Mouse (Mus musculus): ENCODE results near the gene Tnk1.
A peak's percentile ranks its signal among the peaks of the same experiment; 100 is the strongest.
"Not testable (repeated sequence)": the region's sequence is repeated elsewhere in the genome, so short reads cannot be mapped to it uniquely, and the experiment has no call there.

The Tnk1 gene

DNA sequence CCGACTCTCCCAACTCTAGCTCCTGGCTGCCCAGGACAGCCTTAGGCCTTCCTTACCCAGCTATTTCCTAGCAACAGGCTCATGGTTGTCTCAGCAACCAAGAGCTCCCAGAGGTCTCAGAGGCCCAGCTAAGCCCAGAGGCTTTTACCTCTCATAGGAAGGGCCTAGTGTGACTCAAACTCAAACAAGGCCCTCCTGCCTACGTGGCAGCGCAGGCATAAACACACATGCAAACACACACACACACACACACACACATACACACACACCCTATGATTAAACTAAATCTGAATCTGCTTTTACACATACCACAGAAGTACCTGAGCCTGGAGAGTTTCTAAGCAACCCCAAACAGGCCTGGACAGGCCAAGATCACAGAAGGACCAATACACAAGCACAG lies 19.9 kb upstream of the Tnk1 start:
- DNase-seq: no peak

DNA sequence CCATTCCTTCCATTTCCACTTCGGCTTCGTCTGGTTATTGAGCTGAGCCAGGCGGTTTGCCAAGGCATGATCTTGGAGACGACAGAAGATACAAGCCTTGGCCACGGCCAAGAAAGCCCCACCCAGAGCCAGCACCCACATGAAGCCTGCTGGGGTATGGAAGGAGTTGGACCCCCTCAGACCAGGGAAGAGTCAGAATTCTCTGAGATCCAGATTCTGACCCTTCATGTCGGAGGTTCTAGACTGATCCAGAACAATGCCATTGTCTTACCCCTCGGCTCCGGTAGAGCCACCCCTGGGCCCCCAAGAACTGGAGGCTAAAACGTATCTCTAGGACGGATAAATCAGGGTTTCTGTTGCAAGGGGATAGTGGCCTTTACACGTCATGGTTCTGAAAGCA lies 19.3 kb upstream of the Tnk1 start, which contains the start of gene Tmem95:
Gene Tmem95 (minus strand): TSS at position 141 of the 400 bp plus-strand sequence.
- DNase-seq: no peak

DNA sequence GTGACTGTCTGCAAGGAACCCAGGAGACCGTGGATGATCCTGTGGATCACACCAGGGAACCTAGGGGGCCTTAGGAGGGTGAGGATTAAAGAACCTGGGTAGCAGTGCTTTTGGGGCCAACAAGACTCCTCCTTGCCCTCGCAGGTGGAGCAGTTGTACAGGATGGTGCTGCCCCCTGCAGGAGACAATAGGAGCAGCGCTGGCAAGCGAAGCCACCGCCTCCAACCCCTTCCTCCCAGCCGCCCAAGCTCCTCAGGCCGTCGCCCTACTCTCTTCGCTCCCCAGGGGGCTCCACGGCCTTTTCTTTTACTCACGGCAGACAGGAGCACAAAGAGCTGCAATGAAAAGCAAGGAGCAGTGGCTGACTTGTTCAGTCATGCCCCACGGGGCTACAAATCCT lies 18.3 kb upstream of the Tnk1 start:
- peak; percentile 84 to 88 for DNase-seq

DNA sequence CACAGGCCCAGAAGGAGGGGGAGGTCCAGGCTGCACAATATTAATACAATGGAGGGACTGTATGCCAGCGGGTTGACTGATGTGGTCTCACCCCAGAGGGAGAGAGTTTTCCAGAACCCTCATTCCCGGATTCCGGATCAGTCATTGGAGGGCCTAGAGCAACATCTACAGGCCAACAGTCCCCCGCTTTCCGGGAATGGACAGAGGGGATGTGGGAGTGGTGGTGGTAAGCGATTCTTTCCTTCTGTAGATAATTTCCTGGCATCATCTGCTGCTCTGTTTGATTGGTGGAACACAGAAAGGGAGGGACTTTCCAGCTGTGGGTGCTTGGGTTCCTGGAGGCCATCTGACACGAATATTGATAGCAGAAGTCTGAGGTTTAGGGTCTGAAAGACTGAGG lies 17.7 kb upstream of the Tnk1 start:
- DNase-seq: no peak

- DNase-seq: no peak
Observed at GRCm38 (mm10) chr11:69872451-69872850, 13.9 kb upstream of the Tnk1 start.

DNA sequence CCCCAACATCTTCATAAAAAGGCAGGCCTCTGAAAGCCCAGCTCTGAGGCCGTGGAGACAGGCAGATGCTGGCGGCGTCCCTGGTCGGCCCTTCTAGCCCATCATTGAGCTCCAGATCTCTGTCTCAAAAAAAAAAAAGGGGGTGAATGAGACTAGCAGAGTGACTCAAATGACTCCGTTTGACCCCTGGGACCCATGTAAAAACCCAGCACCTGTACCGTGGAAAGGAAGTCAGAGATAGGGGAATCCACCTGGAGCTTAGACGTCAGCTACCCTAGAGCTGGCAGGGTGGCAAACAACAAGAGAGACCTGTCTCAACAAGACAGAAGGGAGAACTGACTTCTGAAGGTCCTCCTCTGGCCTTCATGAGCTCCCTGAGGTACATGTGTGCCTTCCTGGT lies 13.3 kb upstream of the Tnk1 start:
- DNase-seq: no peak

GRCm38 (mm10) chr11:69870289-69871069 lies 11.9 kb upstream of the Tnk1 start:
- DNase-seq: no peak

GRCm38 (mm10) chr11:69867335-69867734 lies 8.8 kb upstream of the Tnk1 start:
- no peak for DNase-seq

DNA sequence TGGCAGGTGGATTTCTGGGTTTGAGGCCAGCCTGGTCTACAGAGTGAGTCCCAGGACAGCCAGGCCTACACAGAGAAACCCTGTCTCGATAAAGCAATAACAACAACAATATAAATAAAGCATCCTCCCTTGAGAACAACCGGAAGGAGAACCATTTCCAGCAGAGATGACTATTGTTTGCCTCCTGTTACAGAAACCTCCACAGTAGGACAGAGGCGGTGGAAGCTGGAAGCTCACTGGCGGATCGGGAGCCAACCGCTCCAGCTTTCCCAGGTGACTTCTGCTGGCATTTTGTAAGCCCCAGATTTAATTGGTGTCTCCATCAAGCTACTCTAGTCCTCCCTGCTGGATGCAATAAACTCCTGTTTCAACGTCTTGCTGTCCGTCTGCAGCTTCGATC lies 7.0 kb upstream of the Tnk1 start:
- DNase-seq: no peak

DNA sequence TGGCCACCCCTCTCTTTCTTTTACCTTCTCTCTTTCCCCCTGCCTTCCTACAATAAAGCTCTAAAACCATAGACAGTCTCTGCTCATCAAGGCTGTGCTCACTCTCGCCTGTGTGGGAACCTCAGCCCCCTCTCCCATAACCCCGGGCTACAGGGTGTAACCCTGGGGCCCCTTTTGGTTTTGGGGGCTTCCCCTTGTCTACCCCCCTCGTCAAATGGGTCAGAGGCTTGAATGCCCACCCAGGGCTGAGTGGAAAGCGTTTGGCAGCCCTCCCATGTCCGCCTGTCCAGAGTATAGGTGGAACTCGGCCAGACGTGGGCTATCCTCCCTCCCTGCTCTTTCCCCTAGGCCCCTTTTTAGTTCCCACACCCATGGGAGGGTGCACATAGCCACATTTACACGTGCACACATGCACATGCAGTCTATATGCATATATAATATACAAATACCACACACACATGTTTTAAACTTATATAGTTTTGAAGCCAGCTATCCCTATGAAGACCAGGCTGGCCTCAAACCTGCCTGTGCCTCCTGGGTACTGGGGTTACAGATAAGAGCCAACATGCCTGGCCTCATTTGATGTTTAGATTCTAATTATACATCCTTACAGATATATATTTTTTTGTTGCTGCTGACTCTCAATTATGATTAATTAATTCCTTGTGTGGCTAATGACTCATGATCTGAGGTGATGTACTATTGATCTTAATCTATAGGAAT lies 5.8 kb upstream of the Tnk1 start:
- no peak for DNase-seq

DNA sequence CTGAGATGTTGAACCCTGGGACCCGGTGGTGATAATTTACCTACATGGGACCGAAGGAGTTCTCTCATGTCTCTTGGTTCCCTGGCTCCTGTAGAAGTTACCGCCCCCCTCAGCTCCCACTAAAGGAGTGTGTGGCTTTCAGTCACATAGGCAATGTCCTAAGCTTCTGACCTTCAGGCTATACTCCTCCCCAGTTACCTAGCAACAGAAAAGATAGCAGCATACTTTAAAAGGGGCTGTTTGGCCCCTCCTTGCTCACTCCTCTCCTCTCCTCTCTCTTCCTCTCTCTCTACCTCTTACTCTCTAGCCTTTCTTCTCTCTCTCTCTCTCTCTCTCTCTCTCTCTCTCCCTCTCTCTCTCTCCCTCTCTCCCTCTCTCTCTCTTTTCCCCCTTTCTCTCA lies 5.2 kb upstream of the Tnk1 start:
- not testable (repeated sequence) for DNase-seq

DNA sequence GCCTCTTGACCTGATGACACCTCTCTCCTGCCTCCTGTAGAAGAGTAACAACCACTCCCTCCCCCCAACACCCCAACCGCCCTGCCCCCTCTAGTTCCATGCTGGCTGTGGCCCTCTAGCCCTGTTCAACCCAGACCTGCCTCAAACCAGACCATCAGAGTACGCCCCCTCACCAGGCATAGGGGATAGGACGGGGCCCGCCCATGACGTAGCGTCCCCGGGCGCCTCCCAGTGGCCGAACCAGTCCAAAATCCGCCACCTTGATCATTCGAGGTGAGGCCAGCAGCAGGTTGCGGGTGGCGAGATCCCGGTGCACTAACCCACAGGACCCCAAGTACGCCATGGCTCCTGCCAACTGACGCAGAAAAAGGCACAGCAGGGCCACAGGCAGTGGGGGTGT lies 3.2 kb downstream of the Tnk1 start:
- DNase-seq: peak; percentile 60 to 65

DNA sequence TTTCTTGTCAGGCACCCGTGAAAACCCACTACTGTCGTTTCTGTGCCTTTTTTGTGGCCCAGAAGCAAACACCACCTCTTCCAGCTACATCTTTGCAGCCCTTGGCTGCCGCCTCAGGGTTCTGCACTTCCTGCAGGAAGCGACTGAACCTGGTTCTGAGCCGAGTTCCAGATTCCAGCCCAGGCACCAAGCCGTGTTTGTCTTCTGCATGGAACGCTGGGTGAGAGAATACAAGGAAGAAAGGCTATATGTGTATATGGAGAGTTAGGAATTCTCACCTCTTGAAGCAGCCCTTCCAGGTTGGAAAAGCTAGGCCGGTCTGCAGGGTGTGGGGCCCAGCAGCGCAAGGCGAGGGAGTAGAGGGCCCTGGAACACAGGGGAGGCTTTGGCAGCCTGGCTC lies 3.9 kb downstream of the Tnk1 start:
- DNase-seq: no peak

DNA sequence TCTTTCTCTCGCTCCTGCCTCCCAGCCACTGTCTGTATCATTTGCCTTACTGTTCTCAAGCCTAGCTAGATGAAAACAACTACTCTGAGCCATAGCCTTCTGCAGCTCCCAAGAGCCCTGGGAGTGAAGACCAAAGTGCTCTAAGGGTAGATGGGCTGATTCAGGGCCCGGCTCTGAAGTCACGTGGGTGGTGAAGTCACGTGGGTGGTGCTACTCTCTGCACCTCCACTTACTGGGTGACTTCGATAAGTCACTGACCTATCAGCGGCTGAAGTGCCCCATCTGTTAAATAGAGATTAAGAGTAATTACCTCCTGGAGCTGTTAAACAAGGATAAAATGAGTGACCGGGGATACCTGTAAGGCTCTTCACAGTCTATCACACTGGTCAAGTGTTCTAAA lies 4.5 kb downstream of the Tnk1 start:
- no peak for DNase-seq

- DNase-seq: no peak
Observed at GRCm38 (mm10) chr11:69850754-69851153, 7.8 kb downstream of the Tnk1 start.

DNA sequence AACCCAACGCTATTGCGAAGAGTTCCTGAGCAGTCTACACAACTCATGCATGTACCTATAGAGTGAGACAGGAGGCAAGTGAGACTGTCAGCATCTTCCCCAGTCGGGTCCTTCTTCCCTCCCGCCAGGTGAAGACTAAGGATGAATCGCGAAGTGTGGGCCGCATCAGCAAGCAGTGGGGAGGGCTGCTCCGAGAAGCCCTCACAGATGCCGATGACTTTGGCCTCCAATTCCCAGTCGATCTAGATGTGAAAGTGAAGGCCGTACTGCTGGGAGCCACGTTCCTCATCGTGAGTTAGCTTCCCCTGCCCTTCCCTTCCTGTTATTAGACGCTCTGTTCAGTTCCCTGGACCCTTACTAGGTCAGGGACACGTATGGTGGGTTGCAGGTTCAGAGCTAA lies 8.6 kb downstream of the Tnk1 start:
- DNase-seq: no peak

DNA sequence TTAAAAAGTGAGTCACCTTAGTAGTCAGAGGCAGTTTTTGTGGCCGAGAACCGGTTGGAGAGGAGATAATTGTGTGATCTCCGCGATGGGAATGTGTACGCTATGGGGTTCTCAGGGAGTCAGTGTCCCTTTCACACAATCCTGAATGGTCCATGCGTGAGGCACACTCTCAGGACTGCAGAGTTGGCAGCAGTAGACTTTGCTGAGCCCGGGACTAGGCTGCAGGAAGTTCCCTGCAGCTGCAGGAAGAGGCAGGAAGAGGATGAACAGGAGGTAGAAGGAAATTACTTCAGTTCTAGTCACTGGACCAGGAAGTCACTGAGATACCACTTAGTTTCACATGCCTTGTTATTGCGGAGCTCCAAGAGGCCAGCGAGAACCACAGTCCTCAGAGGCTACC lies 9.4 kb downstream of the Tnk1 start:
- DNase-seq: no peak

DNA sequence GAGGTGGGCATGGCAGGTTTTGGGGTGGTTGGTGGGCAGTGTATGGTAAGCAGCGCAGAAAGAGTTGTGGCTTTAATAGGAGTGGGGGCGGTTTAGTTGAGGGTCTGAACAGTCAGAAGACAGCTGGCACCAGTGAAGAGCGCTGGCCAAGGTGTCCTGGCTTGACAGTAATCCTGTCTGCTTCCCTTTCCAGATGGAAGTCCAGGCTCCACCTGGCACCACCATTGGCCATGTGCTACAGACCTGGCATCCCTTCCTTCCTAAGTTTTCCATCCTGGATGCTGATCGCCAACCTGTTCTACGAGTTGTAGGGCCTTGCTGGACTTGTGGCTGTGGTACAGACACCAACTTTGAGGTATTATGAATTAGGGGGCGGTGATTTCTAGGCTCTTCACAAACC lies 10.5 kb downstream of the Tnk1 start:
- DNase-seq: peak; percentile 72 to 82

GRCm38 (mm10) chr11:69846738-69847688 lies 11.5 kb downstream of the Tnk1 start:
- peak in 1 of 2 experiments; percentile 38 for DNase-seq

- DNase-seq: peak; percentile 89 to 93
Observed at GRCm38 (mm10) chr11:69846198-69846680, 12.3 kb downstream of the Tnk1 start, which contains the start of gene Plscr3. Plscr3 (plus strand) TSS chr11:69846376.

GRCm38 (mm10) chr11:69838714-69839104 lies 19.8 kb downstream of the Tnk1 start:
- peak in 1 of 2 experiments; percentile 33 for DNase-seq

DNA sequence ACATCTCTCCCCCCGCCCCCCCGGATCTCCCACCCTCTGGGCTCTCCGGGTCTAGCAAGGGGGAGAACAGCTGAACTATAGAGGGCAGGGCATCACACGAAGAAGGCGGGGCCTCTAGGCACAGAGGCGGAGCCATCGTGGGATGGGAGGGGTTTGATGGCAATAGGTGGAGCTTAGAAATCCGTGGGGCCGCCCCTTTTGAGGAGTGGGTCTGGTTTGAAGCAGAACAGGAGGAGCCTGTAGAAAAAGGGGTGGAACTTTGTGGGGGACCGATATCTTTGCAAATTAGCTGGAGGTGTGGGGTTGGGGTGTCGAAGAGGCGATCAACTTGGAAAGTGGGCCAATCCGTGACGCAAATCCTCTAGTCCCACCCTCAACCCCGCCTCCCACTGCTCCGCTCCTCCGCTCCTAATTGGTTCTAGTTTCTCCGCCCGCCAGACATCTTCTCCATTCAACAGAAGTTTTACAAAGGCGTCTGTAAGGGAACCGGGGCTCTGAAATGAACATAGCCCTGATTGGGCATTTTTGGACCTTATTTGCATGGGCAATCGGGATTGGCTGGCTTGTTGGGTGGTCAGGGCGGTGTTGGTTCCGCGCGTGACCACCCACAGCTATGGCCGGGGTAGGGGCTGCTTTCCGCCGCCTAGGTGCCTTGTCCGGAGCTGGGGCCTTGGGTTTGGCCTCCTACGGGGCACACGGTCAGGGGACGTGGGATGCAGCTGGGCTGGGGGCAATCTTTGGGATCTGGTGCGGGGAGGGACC lies 20.4 kb downstream of the Tnk1 start, which contains the start of gene Tmem256:
Gene Tmem256 (plus strand): TSS at position 563 of the 762 bp plus-strand sequence.
- peak; percentile 94 to 98 for DNase-seq
